Mouse (Mus musculus) G1E (cell line): ENCODE measurements around the gene Upk1a. TPM values are rescaled to one million over a fixed set of nuclear protein-coding genes. Genes with fewer than 3 reads are reported as not detected.

Experiments used
- ATAC-seq: 2 replicates; pipeline ENCODE4 v1.8.0; 2016; ENCODE audit warnings: mild to moderate bottlenecking; ENCODE audit not compliant: insufficient number of reproducible peaks, poor library complexity, low FRiP score, severe bottlenecking; ENCODE audit errors: extremely low read depth
- DNase-seq: peaks from one replicate; pipeline ENCODE4 v3.0.0; 2012; ENCODE audit warnings: low spot score
- H3K27me3 ChIP-seq: 2 replicates; pipeline ENCODE4 v1.6.1; 2012; ENCODE audit warnings: mild to moderate bottlenecking, low read length, inconsistent platforms; ENCODE audit not compliant: insufficient read depth
- H3K36me3 ChIP-seq: replicated peaks from 2 replicates; pipeline ENCODE3; 2012; ENCODE audit warnings: mild to moderate bottlenecking, inconsistent platforms
- H3K4me1 ChIP-seq: 2 replicates; pipeline ENCODE4 v1.6.1; 2012; ENCODE audit warnings: low read depth, low read length, inconsistent platforms, mixed read lengths; ENCODE audit not compliant: insufficient read depth
- H3K4me3 ChIP-seq: 2 replicates; pipeline ENCODE4 v1.5.1; 2012; ENCODE audit warnings: low read depth, mild to moderate bottlenecking, inconsistent platforms, low read length, moderate library complexity, mixed read lengths
- H3K9me3 ChIP-seq: replicated peaks from 2 replicates; pipeline ENCODE4 v1.6.1; 2012; ENCODE audit warnings: inconsistent platforms
- CTCF ChIP-seq: IDR thresholded peaks from 2 replicates; pipeline ENCODE4 v1.5.1; 2012; ENCODE audit warnings: low read depth, low read length, inconsistent platforms, mixed read lengths
- GATA1 ChIP-seq: IDR thresholded peaks from 2 replicates; pipeline ENCODE4 v1.6.1; 2012; ENCODE audit warnings: borderline replicate concordance, low read length, inconsistent platforms, mixed read lengths
- GATA2 ChIP-seq: IDR thresholded peaks from 2 replicates; pipeline ENCODE4 v1.6.1; 2012; ENCODE audit warnings: low read depth, low read length, inconsistent platforms, borderline replicate concordance
- POLR2AphosphoS5 ChIP-seq: IDR thresholded peaks from 2 replicates; pipeline ENCODE4 v1.6.1; 2012; ENCODE audit warnings: low read depth, low read length, inconsistent platforms; ENCODE audit not compliant: insufficient replicate concordance
- TAL1 ChIP-seq: conservative IDR thresholded peaks from 2 replicates; pipeline ENCODE4 v1.6.1; 2012; ENCODE audit warnings: low read depth, low read length, inconsistent platforms, mixed read lengths
- polyA plus RNA-seq: library from polyadenylated mRNA; stranded (reverse); fragments of >175 nt; gene quantifications from 2 replicates; pipeline ENCODE4 v1.2.3, GENCODE M21; 2012
- total RNA-seq, 2 experiments: library from RNA; stranded (forward) in 1 of 2; stranded (reverse) in 1 of 2; fragments of 200-1000 nt in 1 of 2; fragments of >200 nt in 1 of 2; fragmentation: Nextera tagmentation in 1 of 2; gene quantifications; 2 replicates each; pipeline ENCODE4 v1.2.3; 2014 to 2017

The Upk1a gene
- total and polyA plus RNA-seq, 3 experiments, result 0.82 to 15.0 (median 1.4) TPM

GRCm38 (mm10) chr7:30633762-30634412 lies 21.2 kb upstream of the Upk1a start:
- peaks cover 49% of the 10 kb centered on the region for H3K27me3 ChIP-seq
- no peaks in the 10 kb centered on the region for H3K36me3 ChIP-seq
- H3K9me3 ChIP-seq, result no peaks in the 10 kb centered on the region
- DNase-seq (no peak), ATAC-seq (no peak)
- TF ChIP-seq TAL1 (no peak), GATA1 (no peak), GATA2 (no peak), CTCF (no peak), POLR2AphosphoS5 (no peak)
- no peak overlapping the region for H3K4me3 ChIP-seq
- H3K4me1 ChIP-seq, result peaks cover 12% of the 10 kb centered on the region

- DNase-seq, result no peak
- no peaks in the 10 kb centered on the region for H3K9me3 ChIP-seq
- peaks cover 9% of the 10 kb centered on the region for H3K36me3 ChIP-seq
- H3K4me3 ChIP-seq, result no peak overlapping the region
- H3K4me1 ChIP-seq, result peaks cover 12% of the 10 kb centered on the region
- TF ChIP-seq GATA1 (no peak), TAL1 (no peak), GATA2 (no peak), POLR2AphosphoS5 (no peak), CTCF (no peak)
- peaks cover 26% of the 10 kb centered on the region for H3K27me3 ChIP-seq
- no peak for ATAC-seq
These were observed 16.4 kb upstream of the Upk1a start for GRCm38 (mm10) chr7:30629013-30629412.

- no peak for TF ChIP-seq POLR2AphosphoS5
- TF ChIP-seq CTCF, result no peak
- H3K9me3 ChIP-seq, result no peaks in the 10 kb centered on the region
- H3K36me3 ChIP-seq, result peaks cover 29% of the 10 kb centered on the region
- H3K4me1 ChIP-seq, result peaks cover 20% of the 10 kb centered on the region
- ATAC-seq (no peak), DNase-seq (no peak)
- no peak overlapping the region for H3K4me3 ChIP-seq
- H3K27me3 ChIP-seq, result peaks cover 15% of the 10 kb centered on the region; the same call in 1 of the 2 replicates
These were observed 14.0 kb upstream of the Upk1a start for GRCm38 (mm10) chr7:30626647-30627046.

GRCm38 (mm10) chr7:30625530-30626384 lies 13.1 kb upstream of the Upk1a start, which contains the start of gene Cox6b1:
Gene Cox6b1 (minus strand): TSS chr7:30626151.
- DNase-seq, result peak; percentile 67
- TF ChIP-seq GATA2, result no peak
- no peak for TF ChIP-seq GATA1
- TF ChIP-seq POLR2AphosphoS5, result no peak
- no peak for TF ChIP-seq CTCF
- no peak for TF ChIP-seq TAL1
- Histone ChIP-seq H3K4me3 (peak within 1 kb of the TSS; percentile 79), H3K36me3 (peaks cover 37% of the 10 kb centered on the region), H3K27me3 (peaks cover 11% of the 10 kb centered on the region; the same call in 1 of the 2 replicates), H3K4me1 (peaks cover 25% of the 10 kb centered on the region), H3K9me3 (no peaks in the 10 kb centered on the region)
- peak; percentile 84 for ATAC-seq

- ATAC-seq (0 out of 2 replicates have a peak, but pooled peaks have one; percentile 15), DNase-seq (no peak)
- H3K36me3 ChIP-seq, result peaks cover 86% of the 10 kb centered on the region
These were observed 6.6 kb upstream of the Upk1a start for GRCm38 (mm10) chr7:30619202-30619601.

DNA sequence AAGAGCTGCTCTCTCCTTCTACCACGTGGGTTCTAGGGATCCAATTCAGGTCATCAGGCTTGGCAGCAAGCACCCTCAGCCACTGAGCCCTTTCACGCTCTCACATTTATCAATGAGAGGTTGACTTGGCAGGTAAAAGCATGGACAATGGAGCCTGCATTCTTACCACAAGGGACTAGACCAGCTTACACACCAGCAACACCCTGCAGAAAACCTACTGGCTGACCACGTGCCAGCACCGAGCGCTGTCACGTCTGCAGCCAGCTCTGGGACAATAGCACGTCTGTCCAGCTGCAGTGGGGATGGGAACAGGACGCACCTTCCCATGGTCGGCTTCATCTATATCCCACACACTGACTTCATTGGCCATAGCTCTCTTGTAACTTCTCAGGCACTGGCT lies 6.0 kb upstream of the Upk1a start:
- no peak for ATAC-seq
- H3K9me3 ChIP-seq, result no peaks in the 10 kb centered on the region
- no peaks in the 10 kb centered on the region for H3K27me3 ChIP-seq
- DNase-seq, result no peak
- H3K36me3 ChIP-seq, result peaks cover 83% of the 10 kb centered on the region
- peaks cover 29% of the 10 kb centered on the region for H3K4me1 ChIP-seq
- TF ChIP-seq GATA2 (no peak), TAL1 (no peak), CTCF (no peak), GATA1 (no peak), POLR2AphosphoS5 (no peak)
- H3K4me3 ChIP-seq, result no peak overlapping the region

More at GRCm38 (mm10) chr7:30619202-30619601, 6.6 kb upstream of the Upk1a start:
- Histone ChIP-seq H3K9me3 (no peaks in the 10 kb centered on the region), H3K4me3 (no peak overlapping the region), H3K4me1 (peaks cover 30% of the 10 kb centered on the region), H3K27me3 (no peaks in the 10 kb centered on the region)
- TF ChIP-seq CTCF (peak; percentile 43), GATA1 (no peak)
